Mouse (Mus musculus): ENCODE results near the gene Zfp354b. TPM values are rescaled to one million over a fixed set of nuclear protein-coding genes. Genes with fewer than 3 reads are reported as not detected.

Gene Zfp354b
- polyA plus RNA-seq, 1 experiment from 2014 or later = 4.4 TPM

- Histone ChIP-seq H3K27ac (ENCODE audit: low read length) (no peak overlapping the region), H3K4me1 (replicated peaks; ENCODE audit: control insufficient read depth, insufficient read depth, low read length) (no peaks in the 10 kb centered on the region), H3K9ac (replicated peaks; ENCODE audit: low read depth, low read length) (no peak overlapping the region), H3K36me3 (ENCODE audit: control insufficient read depth, insufficient read depth) (no peaks in the 10 kb centered on the region), H3K9me3 (ENCODE audit: control insufficient read depth, low read length) (no peaks in the 10 kb centered on the region), H3K4me3 (replicated peaks; ENCODE audit: low read length) (no peak overlapping the region), H3K4me2 (ENCODE audit: low read length) (no peak overlapping the region), H3K27me3 (replicated peaks; ENCODE audit: control insufficient read depth, insufficient read depth, low read length) (no peaks in the 10 kb centered on the region; the same call in 1 of the 2 replicates)
- ATAC-seq = no peak
- WGBS = 80% methylated on average over 8 of the region's 8 CpGs
These were observed 7.0 kb upstream of the Zfp354b start for GRCm38 (mm10) chr11:50938435-50938834.

GRCm38 (mm10) chr11:50932040-50932439, 607 bp upstream of the Zfp354b start:
- Histone ChIP-seq H3K9me3 (ENCODE audit: control insufficient read depth, low read length) (no peaks in the 10 kb centered on the region), H3K4me2 (ENCODE audit: low read length) (peak overlapping the region; percentile 92), H3K36me3 (ENCODE audit: control insufficient read depth, insufficient read depth) (no peaks in the 10 kb centered on the region), H3K27me3 (replicated peaks; ENCODE audit: control insufficient read depth, insufficient read depth, low read length) (no peaks in the 10 kb centered on the region), H3K4me3 (replicated peaks; ENCODE audit: low read length) (no peak overlapping the region), H3K4me1 (replicated peaks; ENCODE audit: control insufficient read depth, insufficient read depth, low read length) (peaks cover 8% of the 10 kb centered on the region), H3K27ac (ENCODE audit: low read length) (no peak overlapping the region), H3K9ac (replicated peaks; ENCODE audit: low read depth, low read length) (no peak overlapping the region)
- 85% methylated on average over 1 of the region's 1 CpGs for WGBS
- ATAC-seq = peak; percentile 32

GRCm38 (mm10) chr11:50931021-50931420, 412 bp downstream of the Zfp354b start:
- peak; percentile 66 for ATAC-seq
- Histone ChIP-seq H3K36me3 (ENCODE audit: control insufficient read depth, insufficient read depth) (no peaks in the 10 kb centered on the region), H3K27ac (ENCODE audit: low read length) (peak overlapping the region; percentile 65; the same call in 1 of the 2 replicates), H3K4me3 (replicated peaks; ENCODE audit: low read length) (peak overlapping the region; percentile 78), H3K9me3 (ENCODE audit: control insufficient read depth, low read length) (no peaks in the 10 kb centered on the region), H3K4me2 (ENCODE audit: low read length) (peak overlapping the region; percentile 92), H3K9ac (replicated peaks; ENCODE audit: low read depth, low read length) (peak overlapping the region; percentile 84), H3K27me3 (replicated peaks; ENCODE audit: control insufficient read depth, insufficient read depth, low read length) (no peaks in the 10 kb centered on the region), H3K4me1 (replicated peaks; ENCODE audit: control insufficient read depth, insufficient read depth, low read length) (peaks cover 8% of the 10 kb centered on the region)
- 3% methylated on average over 16 of the region's 16 CpGs for WGBS

GRCm38 (mm10) chr11:50930469-50931014, 891 bp downstream of the Zfp354b start:
- no peaks in the 10 kb centered on the region for H3K27me3 ChIP-seq (replicated peaks; ENCODE audit: control insufficient read depth, insufficient read depth, low read length)
- no peak for ATAC-seq
- peak overlapping the region; percentile 92 for H3K4me2 ChIP-seq (ENCODE audit: low read length)
- H3K27ac ChIP-seq (ENCODE audit: low read length) = peak overlapping the region; percentile 65; the same call in 1 of the 2 replicates
- no peaks in the 10 kb centered on the region for H3K9me3 ChIP-seq (ENCODE audit: control insufficient read depth, low read length)
- H3K4me1 ChIP-seq (replicated peaks; ENCODE audit: control insufficient read depth, insufficient read depth, low read length) = peaks cover 8% of the 10 kb centered on the region
- H3K9ac ChIP-seq (replicated peaks; ENCODE audit: low read depth, low read length) = peak overlapping the region; percentile 84
- no peaks in the 10 kb centered on the region for H3K36me3 ChIP-seq (ENCODE audit: control insufficient read depth, insufficient read depth)
- WGBS = 32% methylated on average over 14 of the region's 14 CpGs
- peak overlapping the region; percentile 78 for H3K4me3 ChIP-seq (replicated peaks; ENCODE audit: low read length)

- H3K9me3 ChIP-seq (ENCODE audit: control insufficient read depth, low read length) = peaks cover 26% of the 10 kb centered on the region
- ATAC-seq = peak; percentile 99
- H3K4me3 ChIP-seq (replicated peaks; ENCODE audit: low read length) = peak within 1 kb of the TSS; percentile 93
- H3K27ac ChIP-seq (ENCODE audit: low read length) = peak within 1 kb of the TSS; percentile 90
- H3K4me2 ChIP-seq (ENCODE audit: low read length) = peak within 1 kb of the TSS; percentile 46
- no peaks in the 10 kb centered on the region for H3K27me3 ChIP-seq (replicated peaks; ENCODE audit: control insufficient read depth, insufficient read depth, low read length)
- peaks cover 26% of the 10 kb centered on the region for H3K36me3 ChIP-seq (ENCODE audit: control insufficient read depth, insufficient read depth)
- H3K9ac ChIP-seq (replicated peaks; ENCODE audit: low read depth, low read length) = peak within 1 kb of the TSS; percentile 97
- under 1% methylated on average over 47 of the region's 47 CpGs for WGBS
- H3K4me1 ChIP-seq (replicated peaks; ENCODE audit: control insufficient read depth, insufficient read depth, low read length) = peaks cover 3% of the 10 kb centered on the region; the same call in 1 of the 2 replicates
These were observed 15.6 kb downstream of the Zfp354b start, which contains the start of gene Zfp2 for GRCm38 (mm10) chr11:50915671-50916320. Zfp2 (minus strand) TSS chr11:50916165.

GRCm38 (mm10) chr11:50914461-50914860, 17.0 kb downstream of the Zfp354b start:
- Histone ChIP-seq H3K27me3 (replicated peaks; ENCODE audit: control insufficient read depth, insufficient read depth, low read length) (no peaks in the 10 kb centered on the region), H3K36me3 (ENCODE audit: control insufficient read depth, insufficient read depth) (peaks cover 39% of the 10 kb centered on the region), H3K27ac (ENCODE audit: low read length) (no peak overlapping the region), H3K4me1 (replicated peaks; ENCODE audit: control insufficient read depth, insufficient read depth, low read length) (peaks cover 3% of the 10 kb centered on the region; the same call in 1 of the 2 replicates), H3K4me3 (replicated peaks; ENCODE audit: low read length) (no peak overlapping the region), H3K9ac (replicated peaks; ENCODE audit: low read depth, low read length) (no peak overlapping the region), H3K4me2 (ENCODE audit: low read length) (no peak overlapping the region), H3K9me3 (ENCODE audit: control insufficient read depth, low read length) (peaks cover 32% of the 10 kb centered on the region)
- 89% methylated on average over 3 of the region's 3 CpGs for WGBS
- ATAC-seq = no peak

- Histone ChIP-seq H3K4me2 (ENCODE audit: low read length) (no peak overlapping the region), H3K9me3 (ENCODE audit: control insufficient read depth, low read length) (peaks cover 32% of the 10 kb centered on the region), H3K36me3 (ENCODE audit: control insufficient read depth, insufficient read depth) (peaks cover 51% of the 10 kb centered on the region), H3K4me1 (replicated peaks; ENCODE audit: control insufficient read depth, insufficient read depth, low read length) (peaks cover 3% of the 10 kb centered on the region; the same call in 1 of the 2 replicates), H3K4me3 (replicated peaks; ENCODE audit: low read length) (no peak overlapping the region), H3K27ac (ENCODE audit: low read length) (no peak overlapping the region), H3K9ac (replicated peaks; ENCODE audit: low read depth, low read length) (no peak overlapping the region), H3K27me3 (replicated peaks; ENCODE audit: control insufficient read depth, insufficient read depth, low read length) (no peaks in the 10 kb centered on the region)
- no peak for ATAC-seq
- 94% methylated on average over 1 of the region's 1 CpGs for WGBS
These were observed 18.1 kb downstream of the Zfp354b start for GRCm38 (mm10) chr11:50913301-50913700.

GRCm38 (mm10) chr11:50908136-50908535, 23.3 kb downstream of the Zfp354b start:
- H3K4me1 ChIP-seq (replicated peaks; ENCODE audit: control insufficient read depth, insufficient read depth, low read length) = no peaks in the 10 kb centered on the region
- H3K9ac ChIP-seq (replicated peaks; ENCODE audit: low read depth, low read length) = no peak overlapping the region
- H3K27ac ChIP-seq (ENCODE audit: low read length) = no peak overlapping the region
- ATAC-seq = no peak
- peaks cover 93% of the 10 kb centered on the region for H3K36me3 ChIP-seq (ENCODE audit: control insufficient read depth, insufficient read depth)
- H3K27me3 ChIP-seq (replicated peaks; ENCODE audit: control insufficient read depth, insufficient read depth, low read length) = no peaks in the 10 kb centered on the region
- H3K4me2 ChIP-seq (ENCODE audit: low read length) = no peak overlapping the region
- H3K9me3 ChIP-seq (ENCODE audit: control insufficient read depth, low read length) = peaks cover 66% of the 10 kb centered on the region
- WGBS = 86% methylated on average over 5 of the region's 5 CpGs
- no peak overlapping the region for H3K4me3 ChIP-seq (replicated peaks; ENCODE audit: low read length)

GRCm38 (mm10) chr11:50897359-50897758, 34.1 kb downstream of the Zfp354b start:
- no peaks in the 10 kb centered on the region for H3K27me3 ChIP-seq (replicated peaks; ENCODE audit: control insufficient read depth, insufficient read depth, low read length)
- H3K36me3 ChIP-seq (ENCODE audit: control insufficient read depth, insufficient read depth) = peaks cover 42% of the 10 kb centered on the region
- no peak overlapping the region for H3K4me3 ChIP-seq (replicated peaks; ENCODE audit: low read length)
- H3K9ac ChIP-seq (replicated peaks; ENCODE audit: low read depth, low read length) = no peak overlapping the region
- no peak overlapping the region for H3K27ac ChIP-seq (ENCODE audit: low read length)
- no peak for ATAC-seq
- no peak overlapping the region for H3K4me2 ChIP-seq (ENCODE audit: low read length)
- WGBS = 90% methylated on average over 1 of the region's 1 CpGs
- peaks cover 59% of the 10 kb centered on the region for H3K9me3 ChIP-seq (ENCODE audit: control insufficient read depth, low read length)
- H3K4me1 ChIP-seq (replicated peaks; ENCODE audit: control insufficient read depth, insufficient read depth, low read length) = no peaks in the 10 kb centered on the region

Data from forebrain, embryonic 16.5 days (tissue).